Mouse (Mus musculus): ENCODE measurements around the gene 4930539E08Rik.

The 4930539E08Rik gene

GRCm38 (mm10) chr17:28929369-28929768, 14.2 kb upstream of the 4930539E08Rik start:
- DNase-seq, result no peak

- no peak for DNase-seq
These were observed 12.9 kb upstream of the 4930539E08Rik start for GRCm38 (mm10) chr17:28928004-28928403.

- peak; percentile 40 to 41 for DNase-seq
These were observed 11.9 kb upstream of the 4930539E08Rik start for GRCm38 (mm10) chr17:28926866-28927635.

- DNase-seq, result peak; percentile 85 to 89
These were observed 11.3 kb upstream of the 4930539E08Rik start for GRCm38 (mm10) chr17:28926380-28926779.

- DNase-seq, result no peak
These were observed 10.0 kb upstream of the 4930539E08Rik start for GRCm38 (mm10) chr17:28924957-28925595.

- DNase-seq, result no peak
These were observed 7.0 kb upstream of the 4930539E08Rik start for GRCm38 (mm10) chr17:28922096-28922495.

GRCm38 (mm10) chr17:28921086-28921485, 6.0 kb upstream of the 4930539E08Rik start:
- no peak for DNase-seq

- DNase-seq, result no peak
These were observed 1.4 kb upstream of the 4930539E08Rik start for GRCm38 (mm10) chr17:28916520-28916919.

GRCm38 (mm10) chr17:28913940-28914339, 1.2 kb downstream of the 4930539E08Rik start:
- no peak for DNase-seq

GRCm38 (mm10) chr17:28913200-28913599, 1.9 kb downstream of the 4930539E08Rik start:
- DNase-seq, result no peak

GRCm38 (mm10) chr17:28910139-28910538, 5.0 kb downstream of the 4930539E08Rik start:
- DNase-seq, result no peak

GRCm38 (mm10) chr17:28909252-28909941, 5.7 kb downstream of the 4930539E08Rik start:
- peak; percentile 16 to 24 for DNase-seq

- no peak for DNase-seq
These were observed 7.2 kb downstream of the 4930539E08Rik start for GRCm38 (mm10) chr17:28907959-28908358.

GRCm38 (mm10) chr17:28905377-28905916, 9.7 kb downstream of the 4930539E08Rik start:
- no peak for DNase-seq

- DNase-seq, result peak; percentile 73 to 79
These were observed 10.4 kb downstream of the 4930539E08Rik start for GRCm38 (mm10) chr17:28904546-28905376.

GRCm38 (mm10) chr17:28901559-28901958, 13.6 kb downstream of the 4930539E08Rik start:
- no peak for DNase-seq

GRCm38 (mm10) chr17:28899427-28899826, 15.7 kb downstream of the 4930539E08Rik start:
- DNase-seq, result peak; percentile 63 to 77

- DNase-seq, result no peak
These were observed 16.9 kb downstream of the 4930539E08Rik start for GRCm38 (mm10) chr17:28898249-28898648.

- DNase-seq, result no peak
These were observed 17.3 kb downstream of the 4930539E08Rik start for GRCm38 (mm10) chr17:28897817-28898216.

GRCm38 (mm10) chr17:28896095-28896780, 18.9 kb downstream of the 4930539E08Rik start:
- DNase-seq, result no peak

- DNase-seq, result no peak
These were observed 19.8 kb downstream of the 4930539E08Rik start for GRCm38 (mm10) chr17:28895217-28895875.

Measured in cerebellum, postnatal 36 days (tissue).